Mouse (Mus musculus): Measurements from ENCODE around the gene Ift81. TPM values are rescaled to one million over a fixed set of nuclear protein-coding genes. Genes with fewer than 3 reads are reported as not detected.

Gene Ift81
- polyA plus RNA-seq, 1 experiment from 2014 or later: 48.3 TPM

- H3K27me3 ChIP-seq: no peaks in the 10 kb centered on the region
- no peak for TF ChIP-seq CTCF (IDR thresholded peaks at IDR 0.05)
- POLR2A ChIA-PET: interaction anchor here (0.6 kb wide), 2 partner anchors 11 to 95 kb away, joined by 4 read pairs; no protein-coding TSS in a partner anchor
- no peak for ATAC-seq
- CTCF ChIA-PET: no interaction called here
- no peak for DNase-seq (ENCODE audit: low read depth, low spot score)
- in situ Hi-C loops (cut with MboI; ENCODE audit: low pct_unique_long_range_greater_than_20kb): no loop called here
Observed at GRCm38 (mm10) chr5:122647256-122647924, 33.1 kb upstream of the Ift81 start.

GRCm38 (mm10) chr5:122646050-122646449 is 31.7 kb upstream of the Ift81 start:
- ATAC-seq: no peak
- in situ Hi-C loops (cut with MboI; ENCODE audit: low pct_unique_long_range_greater_than_20kb): no loop called here
- H3K27me3 ChIP-seq: no peaks in the 10 kb centered on the region
- ChIA-PET POLR2A (no interaction called here), CTCF (no interaction called here)
- no peak for DNase-seq (ENCODE audit: low read depth, low spot score)
- no peak for TF ChIP-seq CTCF (IDR thresholded peaks at IDR 0.05)

- CTCF ChIA-PET: no interaction called here
- ATAC-seq (no peak), DNase-seq (ENCODE audit: low read depth, low spot score) (no peak)
- H3K27me3 ChIP-seq: no peaks in the 10 kb centered on the region
- TF ChIP-seq CTCF (IDR thresholded peaks at IDR 0.05): no peak
- in situ Hi-C loops (cut with MboI; ENCODE audit: low pct_unique_long_range_greater_than_20kb): no loop called here
- POLR2A ChIA-PET: no interaction called here
Observed at GRCm38 (mm10) chr5:122645290-122645689, 31.0 kb upstream of the Ift81 start.

- in situ Hi-C loops (cut with MboI; ENCODE audit: low pct_unique_long_range_greater_than_20kb): no loop called here
Observed at GRCm38 (mm10) chr5:122644111-122644607, 29.8 kb upstream of the Ift81 start.

GRCm38 (mm10) chr5:122643701-122644100 is 29.4 kb upstream of the Ift81 start, which contains the start of gene P2rx7:
Gene P2rx7 (plus strand): TSS chr5:122643911.
- ChIA-PET CTCF (no interaction called here), POLR2A (no interaction called here)
- in situ Hi-C loops (cut with MboI; ENCODE audit: low pct_unique_long_range_greater_than_20kb): no loop called here
- ATAC-seq (no peak), DNase-seq (ENCODE audit: low read depth, low spot score) (no peak)
- TF ChIP-seq CTCF (IDR thresholded peaks at IDR 0.05): no peak
- H3K27me3 ChIP-seq: no peaks in the 10 kb centered on the region

More at GRCm38 (mm10) chr5:122644111-122644607, 29.8 kb upstream of the Ift81 start:
- DNase-seq (ENCODE audit: low read depth, low spot score) (no peak), ATAC-seq (no peak)
- TF ChIP-seq CTCF (IDR thresholded peaks at IDR 0.05): no peak
- no peaks in the 10 kb centered on the region for H3K27me3 ChIP-seq
- ChIA-PET POLR2A (no interaction called here), CTCF (no interaction called here)

GRCm38 (mm10) chr5:122639986-122640385 is 25.7 kb upstream of the Ift81 start:
- in situ Hi-C loops (cut with MboI; ENCODE audit: low pct_unique_long_range_greater_than_20kb): no loop called here
- H3K27me3 ChIP-seq: no peaks in the 10 kb centered on the region
- no peak for ATAC-seq
- DNase-seq (ENCODE audit: low read depth, low spot score): no peak
- CTCF ChIA-PET: no interaction called here
- no peak for TF ChIP-seq CTCF (IDR thresholded peaks at IDR 0.05)
- POLR2A ChIA-PET: no interaction called here

- in situ Hi-C loops (cut with MboI; ENCODE audit: low pct_unique_long_range_greater_than_20kb): no loop called here
- no peak for TF ChIP-seq CTCF (IDR thresholded peaks at IDR 0.05)
- no peak for DNase-seq (ENCODE audit: low read depth, low spot score)
- CTCF ChIA-PET: no interaction called here
- no peaks in the 10 kb centered on the region for H3K27me3 ChIP-seq
- POLR2A ChIA-PET: no interaction called here
- no peak for ATAC-seq
Observed at GRCm38 (mm10) chr5:122639517-122639916, 25.2 kb upstream of the Ift81 start.

GRCm38 (mm10) chr5:122638296-122638695 is 24.0 kb upstream of the Ift81 start:
- ATAC-seq (no peak), DNase-seq (ENCODE audit: low read depth, low spot score) (no peak)
- TF ChIP-seq CTCF (IDR thresholded peaks at IDR 0.05): no peak
- in situ Hi-C loops (cut with MboI; ENCODE audit: low pct_unique_long_range_greater_than_20kb): no loop called here
- ChIA-PET CTCF (interaction anchor here (0.9 kb wide), 1 partner anchor 11 kb away, joined by 3 read pairs; no protein-coding TSS in a partner anchor), POLR2A (no interaction called here)
- H3K27me3 ChIP-seq: no peaks in the 10 kb centered on the region

- H3K27me3 ChIP-seq: no peaks in the 10 kb centered on the region
- DNase-seq (ENCODE audit: low read depth, low spot score) (no peak), ATAC-seq (no peak)
- ChIA-PET POLR2A (interaction anchor here (0.6 kb wide), 1 partner anchor 10 kb away, joined by 4 read pairs; no protein-coding TSS in a partner anchor), CTCF (interaction anchor here (1.1 kb wide), 1 partner anchor 45 kb away, joined by 3 read pairs; no protein-coding TSS in a partner anchor)
- in situ Hi-C loops (cut with MboI; ENCODE audit: low pct_unique_long_range_greater_than_20kb): no loop called here
- TF ChIP-seq CTCF (IDR thresholded peaks at IDR 0.05): no peak
Observed at GRCm38 (mm10) chr5:122636958-122637357, 22.6 kb upstream of the Ift81 start.

GRCm38 (mm10) chr5:122636308-122636707 is 22.0 kb upstream of the Ift81 start:
- TF ChIP-seq CTCF (IDR thresholded peaks at IDR 0.05): no peak
- ATAC-seq (peak; percentile 70), DNase-seq (ENCODE audit: low read depth, low spot score) (no peak)
- ChIA-PET CTCF (interaction anchor here (0.6 kb wide), 1 partner anchor 27 kb away, joined by 3 read pairs; no protein-coding TSS in a partner anchor), POLR2A (interaction anchor here (0.6 kb wide), 1 partner anchor 11 kb away, joined by 4 read pairs; no protein-coding TSS in a partner anchor)
- no peaks in the 10 kb centered on the region for H3K27me3 ChIP-seq
- in situ Hi-C loops (cut with MboI; ENCODE audit: low pct_unique_long_range_greater_than_20kb): no loop called here

- in situ Hi-C loops (cut with MboI; ENCODE audit: low pct_unique_long_range_greater_than_20kb): no loop called here
- ChIA-PET POLR2A (no interaction called here), CTCF (interaction anchor here (0.7 to 1.0 kb wide), 2 partner anchors 8 to 91 kb away, joined by 3 read pairs; no protein-coding TSS in a partner anchor)
- H3K27me3 ChIP-seq: no peaks in the 10 kb centered on the region
- ATAC-seq (no peak), DNase-seq (ENCODE audit: low read depth, low spot score) (no peak)
- TF ChIP-seq CTCF (IDR thresholded peaks at IDR 0.05): no peak
Observed at GRCm38 (mm10) chr5:122635228-122635627, 20.9 kb upstream of the Ift81 start.

Data from Patski (cell line).